Mouse (Mus musculus): ENCODE measurements at regions not wholly inside any gene's neighbourhood (a gene's known extent, or its start where the extent isn't known, plus 50 kb on each side); places are given as distances from the start of the nearest gene placed in this dataset.

- TF ChIP-seq CTCF (IDR thresholded peaks at IDR 0.05; ENCODE audit: low read depth) (no peak), EP300 (IDR thresholded peaks at IDR 0.05; ENCODE audit: low read depth) (no peak)
These were observed 101.9 kb downstream of the Gm9733 start for GRCm38 (mm10) chr3:15230204-15230603.
